Mouse (Mus musculus): ENCODE data around the gene Ifi209. TPM values are rescaled to one million over a fixed set of nuclear protein-coding genes. Genes with fewer than 3 reads are reported as not detected.

Ifi209 gene
- not detected for polyA plus RNA-seq (2015; fragmentation: Illumina TruSeq; extraction: RNeasy Lipid Tissue Mini Kit (QIAGEN cat#74804); ENCODE audit: low read depth, low replicate concordance)

DNA sequence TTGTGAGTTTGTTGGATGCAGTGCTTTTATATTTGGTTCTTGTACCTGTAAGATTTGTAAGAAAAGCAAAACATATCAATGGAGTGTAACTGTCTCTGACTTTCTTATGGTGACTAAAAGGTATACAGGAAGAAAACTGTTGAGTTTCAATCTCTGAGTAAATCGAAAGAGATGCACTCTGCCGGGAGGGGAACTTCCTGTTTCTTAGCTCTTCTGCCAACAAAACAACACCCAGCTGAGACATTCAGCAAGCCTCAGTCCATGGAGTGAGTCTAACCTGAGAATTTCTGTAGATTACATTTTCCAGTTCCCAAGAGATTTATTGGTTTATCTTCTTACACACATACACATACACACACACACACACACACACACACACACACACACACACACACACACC, at the start of gene Ifi209:
Gene Ifi209, plus strand, starts transcription at position 296 of the 400 bp plus-strand sequence.

GRCm38 (mm10) chr1:173598838-173599494, 31.8 kb upstream of the Ifi209 start, which contains the start of gene Ifi213:
Gene Ifi213 (minus strand): TSS chr1:173599274.

GRCm38 (mm10) chr1:173673458-173674097, 42.9 kb downstream of the Ifi209 start, which contains the start of gene Ifi208:
Gene Ifi208 (plus strand): TSS chr1:173673675.

Other genes with a start within 250 kb of the Ifi209 start
- not detected for gene Ifi206, start 139.9 kb upstream of the Ifi209 start, polyA plus RNA-seq (2015; fragmentation: Illumina TruSeq; extraction: RNeasy Lipid Tissue Mini Kit (QIAGEN cat#74804); ENCODE audit: low read depth, low replicate concordance)
- gene Ifi214, start 95.0 kb upstream of the Ifi209 start, polyA plus RNA-seq (2015; fragmentation: Illumina TruSeq; extraction: RNeasy Lipid Tissue Mini Kit (QIAGEN cat#74804); ENCODE audit: low read depth, low replicate concordance): not detected
- gene Ifi213, start 31.6 kb upstream of the Ifi209 start, polyA plus RNA-seq (2015; fragmentation: Illumina TruSeq; extraction: RNeasy Lipid Tissue Mini Kit (QIAGEN cat#74804); ENCODE audit: low read depth, low replicate concordance): not detected
- not detected for gene Ifi208, start 42.8 kb downstream of the Ifi209 start, polyA plus RNA-seq (2015; fragmentation: Illumina TruSeq; extraction: RNeasy Lipid Tissue Mini Kit (QIAGEN cat#74804); ENCODE audit: low read depth, low replicate concordance)
- gene Ifi207, start 110.8 kb downstream of the Ifi209 start, polyA plus RNA-seq (2015; fragmentation: Illumina TruSeq; extraction: RNeasy Lipid Tissue Mini Kit (QIAGEN cat#74804); ENCODE audit: low read depth, low replicate concordance): 0.33 TPM
- 0.22 TPM for gene Ifi204, start 136.0 kb downstream of the Ifi209 start, polyA plus RNA-seq (2015; fragmentation: Illumina TruSeq; extraction: RNeasy Lipid Tissue Mini Kit (QIAGEN cat#74804); ENCODE audit: low read depth, low replicate concordance)

Measured in brain, adult 10 weeks (tissue).